Mouse (Mus musculus) erythroblast, adult 5-6 weeks (primary cell): ENCODE data around the gene Gm10762. TPM values are rescaled to one million over a fixed set of nuclear protein-coding genes. Genes with fewer than 3 reads are reported as not detected.
A peak's percentile ranks its signal among the peaks of the same experiment; 100 is the strongest.
"Not testable (repeated sequence)": the region's sequence is repeated elsewhere in the genome, so short reads cannot be mapped to it uniquely, and the experiment has no call there.

ENCODE experiments used
- ATAC-seq: replicated peaks from 2 replicates; pipeline ENCODE4 v1.8.0; 2016; ENCODE audit warnings: moderate number of reproducible peaks, mild to moderate bottlenecking, moderate TSS enrichment, inconsistent platforms; ENCODE audit not compliant: poor library complexity, low FRiP score, severe bottlenecking
- total RNA-seq, 2 experiments: library from RNA; stranded (forward) in 1 of 2; stranded (reverse) in 1 of 2; fragments of 150-400 nt in 1 of 2; fragments of 200-764, 138-1000 nt in 1 of 2; gene quantifications; 2 replicates each; pipeline versions ENCODE4 v1.2.3 to v1.2.4; 2015 to 2017; ENCODE audit warnings: low replicate concordance in 2 of 2

Gm10762 gene
- 1.5 TPM in 1 of 2 replicates, not detected in the other for total RNA-seq (2015; ENCODE audit: low replicate concordance)
- total RNA-seq (2017; ENCODE audit: low replicate concordance), result 1.4 TPM in 1 of 2 replicates, not detected in the other

- ATAC-seq, result peak; percentile 54
Observed at GRCm38 (mm10) chr2:128967661-128968441, at the start of gene Gm10762. TSS of gene Gm10762 (minus strand) at chr2:128967725.

GRCm38 (mm10) chr2:129008867-129009266 lies 41.3 kb upstream of the Gm10762 start:
- ATAC-seq, result not testable (repeated sequence)

GRCm38 (mm10) chr2:129006194-129006749 lies 38.7 kb upstream of the Gm10762 start:
- no peak for ATAC-seq

GRCm38 (mm10) chr2:129004872-129005271 lies 37.3 kb upstream of the Gm10762 start:
- no peak for ATAC-seq

- no peak for ATAC-seq
Observed at GRCm38 (mm10) chr2:128984746-128985145, 17.2 kb upstream of the Gm10762 start.

GRCm38 (mm10) chr2:128975572-128975971 lies 8.0 kb upstream of the Gm10762 start:
- ATAC-seq, result no peak

- ATAC-seq, result no peak
Observed at GRCm38 (mm10) chr2:128972301-128972700, 4.8 kb upstream of the Gm10762 start.

- no peak for ATAC-seq
Observed at GRCm38 (mm10) chr2:128968475-128969083, 1.1 kb upstream of the Gm10762 start.

- ATAC-seq, result peak; percentile 98
Observed at GRCm38 (mm10) chr2:128966641-128967580, 614 bp downstream of the Gm10762 start, which contains the start of gene Zc3h6. TSS of gene Zc3h6 (plus strand) at chr2:128967402.

- no peak for ATAC-seq
Observed at GRCm38 (mm10) chr2:128966236-128966635, 1.3 kb downstream of the Gm10762 start.

- ATAC-seq, result no peak
Observed at GRCm38 (mm10) chr2:128965505-128966105, 1.9 kb downstream of the Gm10762 start.

- no peak for ATAC-seq
Observed at GRCm38 (mm10) chr2:128954186-128954585, 13.3 kb downstream of the Gm10762 start.

- peak; percentile 56 for ATAC-seq
Observed at GRCm38 (mm10) chr2:128947962-128948588, 19.4 kb downstream of the Gm10762 start.

- peak; percentile 97 for ATAC-seq
Observed at GRCm38 (mm10) chr2:128943538-128944528, 23.7 kb downstream of the Gm10762 start, which contains the start of gene Zc3h8. TSS of gene Zc3h8 (minus strand) at chr2:128944077.

- ATAC-seq, result no peak
Observed at GRCm38 (mm10) chr2:128936256-128936655, 31.3 kb downstream of the Gm10762 start.

GRCm38 (mm10) chr2:128930704-128931103 lies 36.8 kb downstream of the Gm10762 start:
- no peak for ATAC-seq

- no peak for ATAC-seq
Observed at GRCm38 (mm10) chr2:128928446-128928845, 39.1 kb downstream of the Gm10762 start.

- ATAC-seq, result no peak
Observed at GRCm38 (mm10) chr2:128924799-128925198, 42.7 kb downstream of the Gm10762 start.
